Mouse (Mus musculus) C2C12 (cell line): Measurements from ENCODE around the gene Leng9.
A peak's percentile ranks its signal among the peaks of the same experiment; 100 is the strongest.

ENCODE experiments used
- CTCF ChIP-seq: IDR thresholded peaks from one replicate; pipeline ENCODE4 v1.5.1; 2011; ENCODE audit not compliant: control insufficient read depth, insufficient read depth, insufficient read length
- FOSL1 ChIP-seq: IDR thresholded peaks from one replicate; pipeline ENCODE4 v1.8.0; 2011; ENCODE audit warnings: mild to moderate bottlenecking, low read length; ENCODE audit not compliant: poor library complexity, insufficient read depth, severe bottlenecking
- USF1 ChIP-seq: IDR thresholded peaks from one replicate; pipeline ENCODE4 v1.6.1; 2011; ENCODE audit warnings: low read depth, mild to moderate bottlenecking, control low read depth, moderate library complexity

DNA sequence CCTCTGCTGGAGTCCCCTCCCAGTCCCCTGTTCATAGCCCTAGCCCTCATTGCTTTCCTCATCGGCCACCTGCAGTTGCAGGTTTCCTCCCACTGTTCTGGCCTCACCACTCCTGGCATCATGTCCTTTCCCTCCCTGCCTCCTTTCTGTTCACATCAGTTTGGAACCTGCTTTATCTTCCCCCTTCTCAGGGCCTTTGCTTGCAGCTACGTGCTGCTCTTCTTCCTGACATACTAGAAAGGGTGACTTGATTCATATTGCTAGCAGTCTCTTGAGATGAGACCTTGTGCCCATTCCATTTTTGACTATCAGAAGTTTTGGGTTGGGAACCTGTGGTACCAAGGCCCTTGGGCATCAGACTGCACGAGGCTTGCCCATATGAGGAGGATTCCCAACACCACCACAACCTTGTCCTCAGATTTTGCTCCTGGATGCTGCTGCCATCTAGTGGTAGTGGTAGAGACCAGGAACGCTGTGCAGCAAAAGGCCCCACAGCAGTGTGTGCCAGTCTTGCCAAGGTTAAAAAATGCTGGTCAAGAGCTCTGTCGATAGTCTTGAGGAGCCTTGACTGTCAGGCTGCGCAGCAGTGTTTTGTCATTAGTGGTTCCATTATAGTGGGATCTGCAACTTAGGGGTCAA is 4.5 kb downstream of the Leng9 start:
- TF ChIP-seq CTCF (peak; percentile 71), USF1 (no peak), FOSL1 (no peak)
